12 mouse cellular contexts compared by ENCODE assay signal in the genomic region with DNA sequence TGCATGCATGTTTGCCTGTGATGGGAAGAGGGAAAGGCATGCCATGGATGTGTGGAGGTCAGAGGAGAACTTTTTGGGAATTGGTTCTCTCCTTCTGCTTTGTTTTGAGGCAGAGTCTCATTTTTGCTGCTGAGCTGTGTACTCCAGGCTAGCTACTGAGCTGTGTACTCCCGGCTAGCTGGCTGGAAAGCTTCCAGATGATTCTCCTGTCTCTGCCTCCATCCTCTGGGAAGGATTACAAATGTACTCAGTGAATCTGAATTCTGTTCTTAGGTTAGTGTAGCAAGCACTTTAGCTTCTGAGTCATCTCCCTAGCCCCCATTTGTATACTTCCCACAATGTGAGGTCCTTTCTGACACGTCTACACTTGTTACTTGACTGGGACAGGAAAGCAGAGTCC.
"Had no signal": no experiment of that assay in that cellular context is flagged by ENCODE, and none has a peak within 500 bp of the region (broad histone marks: within the 10 kb centered on the region; RNA-seq: fewer than 3 reads in every experiment).

No protein-coding gene starts in this region.

- DNase-seq: retina, postnatal 1 day; right cerebral cortex, adult 18-20 months; right cerebral cortex, postnatal 14 days; right cerebral cortex, postnatal 25 days; right cerebral cortex, postnatal 4 days; spleen, adult 18-20 months; thymus, adult 18-20 months; thymus, adult 2 months; thymus, postnatal 14 days; thymus, postnatal 25 days; thymus, postnatal 36 days; thymus, postnatal 4 days had no signal
